Mouse (Mus musculus) small intestine, adult 2 months (tissue): ENCODE measurements at regions not wholly inside any gene's neighbourhood (a gene's known extent, or its start where the extent isn't known, plus 50 kb on each side); places are given as distances from the start of the nearest gene placed in this dataset.

Experiments used
- CTCF ChIP-seq: fragments of 200-500 bp; IDR thresholded peaks from 2 replicates; pipeline ENCODE4 v1.5.1; 2012; ENCODE audit warnings: low read depth, mild to moderate bottlenecking, control low read depth, inconsistent platforms, low read length, moderate library complexity, mixed read lengths; ENCODE audit not compliant: insufficient replicate concordance, insufficient read length; ENCODE audit errors: extremely low read depth
- POLR2A ChIP-seq: fragments of 200-500 bp; IDR thresholded peaks from 2 replicates; pipeline ENCODE4 v1.6.1; 2012; ENCODE audit warnings: low read depth, mild to moderate bottlenecking, control low read depth, inconsistent platforms, low read length, moderate library complexity

DNA sequence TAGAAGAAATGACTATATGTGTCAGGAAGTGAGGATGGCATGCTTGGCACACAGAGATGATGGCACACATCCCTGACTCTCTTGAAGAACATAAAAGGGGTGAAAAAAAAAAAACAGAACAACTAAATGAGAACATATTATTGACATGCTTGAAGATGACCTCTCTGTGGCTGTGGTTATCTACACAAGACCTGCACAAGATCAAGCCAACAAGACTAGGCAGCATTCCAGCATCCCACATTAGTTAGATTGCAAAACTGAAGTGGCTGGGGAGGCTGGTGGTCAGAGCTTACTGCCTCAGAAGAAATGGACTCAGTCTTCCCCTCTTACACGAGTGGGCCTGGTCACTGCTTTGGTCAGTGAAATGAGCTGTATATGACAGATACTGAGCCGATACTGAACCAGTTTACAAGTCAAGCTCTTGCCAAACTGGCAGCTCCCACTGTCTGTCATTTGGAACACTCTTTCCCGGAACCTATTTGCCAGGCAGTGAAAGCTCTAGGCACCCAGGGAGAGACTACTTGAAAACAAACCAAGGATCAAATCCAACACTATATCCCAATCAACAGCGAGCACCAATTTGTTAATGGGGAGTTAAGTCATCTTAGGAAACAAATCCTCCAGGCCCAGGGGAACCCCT is 335.6 kb upstream of the Noct start:
- no peak for TF ChIP-seq POLR2A
- no peak for TF ChIP-seq CTCF
